ENCODE assay signal across 20 mouse cellular contexts in genomic region chr13:108921146-108921545, GRCm38 (mm10).
"Had no signal": no experiment of that assay in that cellular context is flagged by ENCODE, and none has a peak within 500 bp of the region (broad histone marks: within the 10 kb centered on the region; RNA-seq: fewer than 3 reads in every experiment).

No protein-coding gene starts in this region.

- H3K9ac ChIP-seq: limb, embryonic 13.5 days; liver, embryonic 12.5 days; liver, embryonic 15.5 days; lung, embryonic 15.5 days had no signal

- DNase-seq: layer of hippocampus, adult 9-11 months; liver; lung, adult 18-20 months; lung, postnatal 10 days; lung, postnatal 4 days; midbrain, embryonic 14.5 days; right cerebral cortex, postnatal 4 days; thymus, adult 2 months; thymus, postnatal 14 days had no signal

- H3K27me3 ChIP-seq: limb, embryonic 13.5 days; liver, embryonic 12.5 days; liver, embryonic 15.5 days; lung, embryonic 15.5 days had no signal

- H3K27ac ChIP-seq: hindbrain, postnatal 0 days; layer of hippocampus, adult 2 months; limb, embryonic 10.5 days; limb, embryonic 13.5 days; liver, embryonic 12.5 days; liver, embryonic 15.5 days; lung, embryonic 15.5 days; stomach, postnatal 0 days had no signal

- H3K9me3 ChIP-seq: limb, embryonic 10.5 days; limb, embryonic 13.5 days; liver, embryonic 12.5 days; liver, embryonic 15.5 days; lung, embryonic 15.5 days had no signal

- ATAC-seq: hindbrain, postnatal 0 days; inflammation-experienced regulatory T-cells, adult 6 months; intestine, postnatal 0 days; liver, embryonic 12.5 days had no signal

- H3K4me3 ChIP-seq: layer of hippocampus, adult 2 months; limb, embryonic 10.5 days; limb, embryonic 13.5 days; liver, embryonic 12.5 days; liver, embryonic 15.5 days; lung, embryonic 15.5 days had no signal

- H3K36me3 ChIP-seq: limb, embryonic 10.5 days; limb, embryonic 13.5 days; liver, embryonic 12.5 days; liver, embryonic 15.5 days; lung, embryonic 15.5 days had no signal

- H3K4me2 ChIP-seq: limb, embryonic 13.5 days; liver, embryonic 12.5 days; liver, embryonic 15.5 days; lung, embryonic 15.5 days; midbrain, embryonic 11.5 days had no signal

- H3K4me1 ChIP-seq: limb, embryonic 10.5 days; limb, embryonic 13.5 days; liver, embryonic 12.5 days; liver, embryonic 15.5 days; lung, embryonic 15.5 days had no signal
